8 mouse cellular contexts compared by ENCODE assay signal in genomic region chr7:100706143-100706841, GRCm38 (mm10). TPM values are rescaled to one million over a fixed set of nuclear protein-coding genes. Genes with fewer than 3 reads are reported as not detected.
DNase-seq lines count a peak whose midpoint lies in the region; ATAC-seq lines count a peak whose summit lies in the region.

TSS of gene Fam168a (plus strand) at chr7:100706635.

- WGBS in hindbrain, embryonic 11.5 days: under 1% methylated on average over 25 of the region's 37 CpGs

- ATAC-seq in hindbrain, embryonic 11.5 days (ENCODE audit: low FRiP score): peak; percentile 99

- H3K4me1 ChIP-seq in hindbrain, embryonic 11.5 days (replicated peaks; ENCODE audit: control insufficient read depth, insufficient read depth, low read length): 0 out of 2 replicates have a peak, but pooled peaks cover 3% of the 10 kb centered on the region

- H3K36me3 ChIP-seq in hindbrain, embryonic 11.5 days (ENCODE audit: control insufficient read depth, insufficient read depth, low read length): no peaks in the 10 kb centered on the region

- H3K9ac ChIP-seq in hindbrain, embryonic 11.5 days (ENCODE audit: low read depth, low read length): peak within 1 kb of the TSS; percentile 86

- peak within 1 kb of the TSS; percentile 99 for H3K27ac ChIP-seq in hindbrain, embryonic 11.5 days (ENCODE audit: low read depth, low read length)

- no peaks in the 10 kb centered on the region for H3K27me3 ChIP-seq in hindbrain, embryonic 11.5 days (ENCODE audit: control insufficient read depth, insufficient read depth, low read length)

- peak within 1 kb of the TSS; percentile 65 for H3K4me3 ChIP-seq in hindbrain, embryonic 11.5 days (ENCODE audit: low read depth, low read length)

- peak within 1 kb of the TSS; percentile 63 for H3K4me2 ChIP-seq in hindbrain, embryonic 11.5 days (replicated peaks; ENCODE audit: low read depth, low read length)

- DNase-seq in Muller cell, postnatal 12 days (ENCODE audit: inconsistent ontology term): peak; percentile 99
- DNase-seq in cerebellum, adult 9-11 months: peak; percentile 95
- peak; percentile 93 to 94 for DNase-seq in frontal cortex, adult 2 months (ENCODE audit: extremely low spot score in 1 of 2, low spot score in 1 of 2)
- DNase-seq in hindbrain, embryonic 11.5 days (ENCODE audit: low spot score): peak; percentile 95
- DNase-seq in layer of hippocampus, postnatal 10 days (ENCODE audit: low spot score in 2 of 2): peak; percentile 91 to 93
- DNase-seq in lung, postnatal 10 days: peak; percentile 98
- peak; percentile 91 for DNase-seq in ovary, postnatal 36 days (ENCODE audit: low spot score)
- peak; percentile 92 for DNase-seq in thymus, postnatal 25 days

- no peaks in the 10 kb centered on the region for H3K9me3 ChIP-seq in hindbrain, embryonic 11.5 days (ENCODE audit: control insufficient read depth, low read length)

RNA-seq across cellular contexts. Expression of gene Fam168a, which starts in this region (rescaled TPM):
- polyA plus RNA-seq in frontal cortex, adult 2 months (2012; rRNA removed): 105 and 108 TPM in 2 replicates
- polyA plus RNA-seq in hindbrain, embryonic 11.5 days (2014; fragmentation: Nextera tagmentation; extraction: Ambion mirVana): 36.8 and 48.4 TPM in 2 replicates
- total RNA-seq in layer of hippocampus, postnatal 10 days (2021): 100 to 1,000 TPM; 228 to 260 TPM

Comparison
In these comparisons a context has a peak if more than half of its experiments do, and no peak if none do; other contexts are left out.
1. Peak in every context shown above with its lines: DNase-seq, ATAC-seq, H3K4me3 ChIP-seq and H3K27ac ChIP-seq.